In the genomic region with DNA sequence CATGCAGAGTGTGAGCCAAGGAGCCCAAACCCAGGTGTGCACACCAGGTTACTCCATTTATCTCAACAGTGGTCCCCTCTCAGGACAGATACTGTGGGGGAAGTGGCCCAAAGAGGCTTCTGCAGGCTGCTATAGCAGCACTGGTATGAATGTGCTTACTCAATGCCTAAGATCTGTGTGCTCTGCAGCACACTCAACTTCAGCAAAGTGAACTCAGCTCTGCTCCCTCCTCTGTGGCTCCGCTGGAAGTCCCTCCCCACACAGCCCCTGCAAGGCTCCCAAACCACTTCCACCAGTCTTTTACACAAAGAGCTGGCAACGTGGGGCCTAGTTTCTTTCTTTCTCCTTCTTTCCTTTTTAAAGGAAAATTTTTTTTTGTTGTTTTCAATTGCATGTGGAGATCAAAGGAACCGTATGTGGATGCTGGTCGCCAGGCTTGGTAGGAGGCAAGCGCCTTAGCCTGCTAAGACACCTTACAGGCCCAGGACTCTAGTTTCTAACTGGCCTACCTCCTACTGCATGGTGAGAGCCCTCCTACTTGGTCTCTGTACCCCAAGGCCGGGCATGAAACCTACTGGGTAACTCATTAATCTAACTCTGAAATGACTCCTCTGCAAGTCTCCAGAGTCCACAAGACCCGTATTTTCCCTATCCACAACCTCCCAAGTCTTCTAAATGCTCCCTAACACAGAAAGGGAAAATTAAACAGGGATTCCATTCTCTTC, we compare ENCODE assay signal across 9 mouse cellular contexts. TPM values are rescaled to one million over a fixed set of nuclear protein-coding genes. Genes with fewer than 3 reads are reported as not detected.
DNase-seq lines count a peak whose midpoint lies in the region; ATAC-seq lines count a peak whose summit lies in the region.
"Had no signal": no experiment of that assay in that cellular context is flagged by ENCODE, and none has a peak within 500 bp of the region (broad histone marks: within the 10 kb centered on the region; RNA-seq: fewer than 3 reads in every experiment).

No protein-coding gene starts in this region.

- no peaks in the 10 kb centered on the region for H3K9me3 ChIP-seq in embryonic facial prominence, embryonic 13.5 days
- H3K9me3 ChIP-seq in embryonic facial prominence, embryonic 10.5 days: no peaks in the 10 kb centered on the region
- no peaks in the 10 kb centered on the region for H3K9me3 ChIP-seq in stomach, embryonic 15.5 days

- H3K36me3 ChIP-seq in embryonic facial prominence, embryonic 13.5 days: no peaks in the 10 kb centered on the region
- no peaks in the 10 kb centered on the region for H3K36me3 ChIP-seq in embryonic facial prominence, embryonic 10.5 days (replicated peaks)
- no peaks in the 10 kb centered on the region for H3K36me3 ChIP-seq in stomach, embryonic 15.5 days

- H3K9ac ChIP-seq in embryonic facial prominence, embryonic 13.5 days: no peak overlapping the region
- H3K9ac ChIP-seq in stomach, embryonic 15.5 days: no peak overlapping the region

- H3K4me1 ChIP-seq in embryonic facial prominence, embryonic 13.5 days: peaks cover 32% of the 10 kb centered on the region
- 0 out of 2 replicates have a peak, but pooled peaks cover 10% of the 10 kb centered on the region for H3K4me1 ChIP-seq in embryonic facial prominence, embryonic 10.5 days
- H3K4me1 ChIP-seq in stomach, embryonic 15.5 days: peaks cover 25% of the 10 kb centered on the region

- no peak for ATAC-seq in embryonic facial prominence, embryonic 13.5 days (ENCODE audit: insufficient number of reproducible peaks, insufficient read depth, low FRiP score, low TSS enrichment, low read depth)
- peak; percentile 62 for ATAC-seq in common myeloid progenitor, adult 5-6 weeks (replicated peaks; ENCODE audit: low read depth, poor library complexity, severe bottlenecking)
- ATAC-seq in stomach, embryonic 15.5 days (ENCODE audit: insufficient read depth, low FRiP score, low read depth): peak; percentile 29; the same call in 1 of the 2 replicates

- DNase-seq in embryonic facial prominence, embryonic 10.5 days (ENCODE audit: low spot score): no peak
- DNase-seq in kidney, postnatal 14 days: peak; percentile 78
- DNase-seq in adrenal gland, adult 2 months: no peak
- DNase-seq in spleen, postnatal 10 days (ENCODE audit: low spot score in 2 of 2): no peak
- no peak for DNase-seq in layer of hippocampus, adult 11-12 months (ENCODE audit: low spot score)
- DNase-seq: right cerebral cortex, postnatal 14 days had no signal

- 47% methylated on average over 7 of the region's 7 CpGs for WGBS in embryonic facial prominence, embryonic 13.5 days
- 47% methylated on average over 7 of the region's 7 CpGs for WGBS in embryonic facial prominence, embryonic 10.5 days
- 52% methylated on average over 7 of the region's 7 CpGs for WGBS in stomach, embryonic 15.5 days

- peak overlapping the region; percentile 28; the same call in 1 of the 2 replicates for H3K27ac ChIP-seq in embryonic facial prominence, embryonic 13.5 days
- no peak overlapping the region for H3K27ac ChIP-seq in embryonic facial prominence, embryonic 10.5 days (replicated peaks)
- H3K27ac ChIP-seq in stomach, embryonic 15.5 days: peak overlapping the region; percentile 42; the same call in 1 of the 2 replicates

- H3K27me3 ChIP-seq in embryonic facial prominence, embryonic 13.5 days: no peaks in the 10 kb centered on the region
- H3K27me3 ChIP-seq in embryonic facial prominence, embryonic 10.5 days (replicated peaks; ENCODE audit: low read depth, poor library complexity, severe bottlenecking): no peaks in the 10 kb centered on the region
- H3K27me3 ChIP-seq in stomach, embryonic 15.5 days (replicated peaks): no peaks in the 10 kb centered on the region

- no peak overlapping the region for H3K4me2 ChIP-seq in embryonic facial prominence, embryonic 13.5 days
- no peak overlapping the region for H3K4me2 ChIP-seq in stomach, embryonic 15.5 days

- no peak overlapping the region for H3K4me3 ChIP-seq in embryonic facial prominence, embryonic 13.5 days
- no peak overlapping the region for H3K4me3 ChIP-seq in embryonic facial prominence, embryonic 10.5 days
- H3K4me3 ChIP-seq in stomach, embryonic 15.5 days (replicated peaks): no peak overlapping the region

RNA-seq across cellular contexts. Expression of a gene that starts 35.3 kb away (rescaled TPM):
- 43.2 and 45.4 TPM in 2 replicates for polyA plus RNA-seq in embryonic facial prominence, embryonic 13.5 days (2015; fragmentation: Nextera tagmentation; extraction: Ambion mirVana)
- 39.9 and 40.4 TPM in 2 replicates for polyA plus RNA-seq in embryonic facial prominence, embryonic 10.5 days (2016; fragmentation: Nextera tagmentation; extraction: Ambion mirVana)
- total RNA-seq in common myeloid progenitor, adult 5-6 weeks (2017): 14.1 and 14.8 TPM in 2 replicates
- polyA plus RNA-seq in stomach, embryonic 15.5 days (2015; fragmentation: Nextera tagmentation; extraction: Ambion mirVana): 28.3 and 31.3 TPM in 2 replicates
- 10 to 100 TPM; 42.1 to 47.0 TPM for total RNA-seq in adrenal gland, adult 2 months (2021)
- polyA plus RNA-seq in adrenal gland, adult 2 months (2012; rRNA removed): 16.3 and 18.8 TPM in 2 replicates
